Mouse (Mus musculus) left cerebral cortex, postnatal 25 days (tissue): ENCODE measurements around the gene Fam81a. TPM values are rescaled to one million over a fixed set of nuclear protein-coding genes. Genes with fewer than 3 reads are reported as not detected.

Source experiments
- DNase-seq, 2 experiments: peaks; one replicate each; pipeline ENCODE4 v3.0.0; 2022; ENCODE audit warnings: low spot score in 2 of 2, mixed read lengths in 1 of 2
- intact Hi-C: fragments of 180-260 bp; cut with DNase I; formaldehyde crosslinking; loops from one replicate; pipeline ENCODE4 v1.15.1; 2025
- total RNA-seq, 2 experiments: library from RNA; stranded (reverse); gene quantifications; 2 replicates each; pipeline ENCODE4 v1.2.3; 2021

The Fam81a gene
- total RNA-seq, 2 experiments from 2014 or later, result 175 to 213 TPM

GRCm38 (mm10) chr9:70072387-70072786, 70.0 kb downstream of the Fam81a start:
- intact Hi-C loops, result loop anchor here (10.0 kb wide), 1 partner anchor 442 kb away; no protein-coding TSS in a partner anchor
- DNase-seq, result no peak

DNA sequence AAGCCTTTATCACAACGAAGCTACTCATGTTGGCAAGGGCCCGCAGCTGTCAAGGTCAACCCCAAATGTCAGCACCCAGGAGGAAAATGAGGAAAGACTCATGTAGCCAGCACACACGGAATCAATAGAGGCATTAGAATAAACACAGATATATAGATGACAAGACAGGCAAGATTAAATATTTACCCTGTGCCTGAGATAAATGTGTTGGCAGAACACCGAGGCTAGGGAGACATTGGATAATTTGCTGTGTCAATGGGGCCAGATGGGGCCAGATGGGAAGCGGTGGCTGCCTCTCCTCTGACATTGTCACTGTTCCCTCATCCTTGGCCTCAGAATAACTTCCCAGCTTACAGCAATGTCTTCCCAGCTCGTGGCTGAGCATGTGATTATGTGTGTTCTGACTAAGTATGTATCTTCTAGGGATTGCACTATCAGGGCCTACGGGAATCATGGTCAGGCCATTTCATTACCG, 72.4 kb downstream of the Fam81a start:
- no peak for DNase-seq
- intact Hi-C loops, result loop anchor here (10.0 kb wide), 1 partner anchor 445 kb away; no protein-coding TSS in a partner anchor

GRCm38 (mm10) chr9:70067497-70067896, 74.9 kb downstream of the Fam81a start:
- intact Hi-C loops, result no loop called here
- DNase-seq, result no peak

DNA sequence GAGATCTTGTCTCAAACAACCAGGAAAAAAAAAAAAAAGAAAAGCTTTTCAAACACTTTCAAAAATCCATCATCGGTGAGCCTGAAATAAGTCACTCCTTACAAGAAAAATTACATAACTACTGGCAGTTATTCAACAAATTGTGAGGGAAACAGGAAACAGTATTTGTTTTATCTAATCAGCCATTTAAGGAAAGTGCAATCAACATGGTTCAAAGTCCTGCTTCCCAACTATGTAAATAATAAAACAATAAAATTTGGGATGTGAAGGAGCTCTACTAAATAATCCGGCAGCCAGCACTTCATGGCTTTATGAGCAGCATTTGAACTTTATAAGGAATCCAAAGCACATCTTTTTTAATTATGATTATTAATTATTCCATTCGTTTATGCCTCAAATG, 80.3 kb downstream of the Fam81a start:
- no peak for DNase-seq
- intact Hi-C loops, result no loop called here

DNA sequence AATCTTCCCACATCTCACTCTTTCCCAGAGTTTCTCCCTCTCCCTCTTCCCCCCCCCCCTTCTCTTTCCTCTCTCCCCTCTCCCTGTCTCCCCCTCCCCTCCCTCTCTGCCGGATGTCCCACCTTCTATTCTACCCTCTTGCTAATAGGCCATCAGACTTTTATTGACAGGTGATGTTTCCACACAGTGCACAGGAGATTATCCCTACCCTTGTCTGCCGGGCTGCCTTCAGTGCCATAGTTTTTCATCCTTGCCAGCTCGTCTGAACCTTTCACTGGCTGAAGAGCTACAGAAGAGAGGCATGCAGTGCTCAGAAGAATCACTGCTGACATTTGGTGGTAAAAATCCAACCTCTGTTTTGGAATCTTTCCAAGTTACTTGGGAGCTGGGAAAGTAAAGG, 88.9 kb downstream of the Fam81a start:
- intact Hi-C loops, result no loop called here

GRCm38 (mm10) chr9:70052730-70053129, 89.6 kb downstream of the Fam81a start:
- intact Hi-C loops, result no loop called here
- no peak for DNase-seq

More for the DNA sequence above, 88.9 kb downstream of the Fam81a start:
- DNase-seq, result no peak

GRCm38 (mm10) chr9:70049839-70050238, 92.5 kb downstream of the Fam81a start:
- intact Hi-C loops, result no loop called here
- no peak for DNase-seq

GRCm38 (mm10) chr9:70049416-70049783, 93.0 kb downstream of the Fam81a start:
- no peak for DNase-seq
- intact Hi-C loops, result no loop called here

DNA sequence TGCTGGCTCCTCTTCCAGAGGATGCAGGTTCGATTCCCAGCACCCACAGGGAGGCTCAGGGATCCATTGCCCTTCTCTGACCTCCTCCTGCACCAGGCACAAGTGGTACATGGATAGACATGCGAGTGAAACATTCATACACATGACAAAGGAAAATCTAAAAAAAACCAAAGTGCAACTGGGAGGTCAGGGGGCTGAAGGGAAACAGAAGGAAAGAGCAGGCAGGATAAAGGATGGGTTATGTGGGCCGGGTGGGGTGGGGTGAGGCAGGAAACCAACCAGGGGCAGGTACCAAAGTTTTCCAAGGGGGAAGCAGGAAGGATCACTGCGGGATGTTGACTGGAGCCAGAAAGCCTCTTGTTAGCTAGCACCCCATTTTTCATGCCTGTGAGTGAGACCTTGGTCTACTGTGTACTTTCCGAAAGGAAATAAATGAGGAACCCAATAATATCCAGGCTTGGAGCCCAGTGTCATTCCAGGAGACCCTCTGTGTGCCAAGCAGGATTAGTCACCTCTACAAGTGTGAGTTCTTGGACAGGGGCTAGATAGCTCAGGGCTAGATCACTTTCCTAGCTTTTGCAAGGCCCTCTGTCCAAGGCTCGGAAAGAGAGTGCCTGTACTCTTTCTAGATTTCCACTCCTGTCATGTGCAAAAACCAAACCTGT, 93.5 kb downstream of the Fam81a start:
- intact Hi-C loops, result no loop called here
- no peak for DNase-seq

- intact Hi-C loops, result no loop called here
- no peak for DNase-seq
Observed at GRCm38 (mm10) chr9:70048280-70048679, 94.1 kb downstream of the Fam81a start.

DNA sequence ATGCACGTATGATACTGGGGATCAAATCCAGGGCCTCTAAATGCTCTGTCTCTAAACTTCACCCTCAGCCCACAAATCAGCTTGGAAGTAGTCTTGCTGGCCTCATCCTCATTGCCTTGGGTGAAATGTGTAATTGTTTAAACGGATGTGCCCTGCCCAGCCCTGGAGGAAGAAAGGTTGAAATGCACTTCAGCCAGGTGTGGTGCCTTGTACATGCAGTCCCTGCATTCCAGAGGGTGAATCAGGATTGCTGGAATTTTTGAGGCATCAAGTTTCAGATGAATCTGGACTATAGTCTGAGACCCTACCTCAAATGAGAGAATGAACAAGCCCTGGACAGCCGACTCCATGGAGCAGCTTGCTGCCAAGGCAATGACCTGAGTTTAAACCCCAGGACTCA, 94.5 kb downstream of the Fam81a start:
- intact Hi-C loops, result no loop called here
- no peak for DNase-seq

DNA sequence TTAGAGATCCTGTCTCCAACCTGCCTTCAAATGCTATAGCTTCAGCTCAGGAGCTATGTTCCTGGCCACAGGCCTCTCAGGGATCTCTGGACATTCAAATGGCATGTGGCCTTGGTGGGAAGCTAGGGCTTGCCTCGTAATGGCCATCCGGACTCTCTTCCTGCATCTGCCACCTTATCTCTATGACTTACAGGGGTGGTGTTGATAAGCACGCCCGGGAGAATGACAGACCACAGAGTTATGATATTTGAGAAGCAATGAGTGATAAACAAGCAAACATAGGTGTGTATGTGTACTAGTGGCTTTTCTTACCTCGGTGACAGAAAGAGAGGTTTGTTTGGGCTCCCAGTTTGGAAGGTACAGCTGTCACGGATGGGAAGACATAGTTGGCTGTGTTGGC, 96.1 kb downstream of the Fam81a start:
- DNase-seq, result no peak
- intact Hi-C loops, result no loop called here

DNA sequence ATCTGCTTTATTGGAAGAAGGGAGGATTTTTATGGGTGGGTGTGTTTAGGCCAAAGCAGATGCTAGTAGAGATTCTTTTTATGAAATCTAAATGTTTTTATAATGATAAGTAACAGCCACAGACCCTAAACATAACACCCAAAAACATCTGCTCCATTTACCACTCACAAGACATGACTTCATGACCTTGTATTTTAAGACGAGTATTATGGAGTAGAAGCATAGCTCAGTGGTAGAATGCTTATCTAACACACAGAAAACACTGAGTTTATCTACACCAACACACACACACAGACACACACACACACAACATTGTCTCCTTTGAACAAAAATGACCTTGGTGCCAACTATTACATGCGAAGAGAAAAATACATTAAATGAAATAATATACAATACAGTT, 97.5 kb downstream of the Fam81a start:
- DNase-seq, result no peak
- intact Hi-C loops, result no loop called here

DNA sequence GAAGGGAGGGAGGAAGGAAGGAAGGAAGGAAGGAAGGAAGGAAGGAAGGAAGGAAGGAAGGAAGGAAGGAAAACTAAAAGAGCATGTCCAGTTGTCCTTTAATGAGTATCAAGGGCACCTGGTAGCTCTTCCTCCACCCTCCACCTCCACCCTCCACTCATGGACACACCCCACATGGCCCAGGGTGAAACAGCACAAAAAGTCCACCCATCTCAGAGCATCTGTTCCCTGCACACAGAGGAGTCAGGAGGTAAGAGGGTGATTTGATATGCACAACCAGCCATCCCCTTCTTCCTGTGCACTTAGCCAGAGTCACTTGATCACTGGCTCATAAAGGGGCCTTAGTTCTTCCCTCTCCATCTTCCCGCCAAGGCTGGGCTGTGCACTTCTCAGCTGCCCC, 99.4 kb downstream of the Fam81a start:
- intact Hi-C loops, result no loop called here

GRCm38 (mm10) chr9:70042137-70042536, 100.2 kb downstream of the Fam81a start:
- intact Hi-C loops, result no loop called here

More for the DNA sequence above, 99.4 kb downstream of the Fam81a start:
- no peak for DNase-seq

GRCm38 (mm10) chr9:70040570-70040969, 101.8 kb downstream of the Fam81a start:
- intact Hi-C loops, result no loop called here
- no peak for DNase-seq

More at GRCm38 (mm10) chr9:70042137-70042536, 100.2 kb downstream of the Fam81a start:
- DNase-seq, result no peak

DNA sequence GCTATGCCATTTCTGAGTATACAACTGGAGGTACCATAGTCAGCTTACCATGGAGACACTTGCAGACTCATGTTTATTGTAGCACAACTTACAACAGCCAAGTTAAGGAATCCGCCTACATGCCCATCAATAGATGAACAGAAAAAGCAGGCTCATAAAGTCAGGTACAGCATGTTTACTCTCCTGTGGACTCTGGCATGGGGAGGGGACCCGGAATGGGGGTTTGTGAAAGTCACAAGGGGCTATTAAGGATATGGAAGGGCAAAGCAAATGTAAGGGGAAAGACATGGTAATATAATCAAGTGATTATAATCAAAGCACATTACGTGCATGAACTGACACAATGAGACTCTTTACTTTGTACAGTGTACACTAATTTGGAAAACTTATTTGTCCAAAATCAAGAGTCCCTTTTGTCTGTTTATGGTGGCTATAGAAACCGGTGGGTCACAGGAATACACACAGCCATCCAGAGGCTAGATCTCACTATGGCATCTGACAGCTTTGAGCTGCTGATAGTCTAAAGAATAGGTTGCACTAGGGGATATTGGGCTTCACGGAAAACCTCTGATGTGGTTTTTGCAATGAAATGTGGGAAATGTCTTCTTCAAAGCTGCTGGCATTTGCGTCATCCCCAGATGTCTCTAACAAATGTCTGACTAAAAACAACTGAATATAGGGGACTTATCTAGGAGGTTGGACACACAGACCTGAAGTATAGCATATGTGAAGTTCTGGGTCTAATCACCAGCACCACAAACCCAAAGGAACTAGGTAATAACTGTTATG, 102.6 kb downstream of the Fam81a start:
- DNase-seq, result no peak
- intact Hi-C loops, result no loop called here
